Mouse (Mus musculus): Measurements from ENCODE around the gene Adcy7. TPM values are rescaled to one million over a fixed set of nuclear protein-coding genes. Genes with fewer than 3 reads are reported as not detected.

Adcy7 gene
- 131 TPM for polyA plus RNA-seq (2017; shearing (Covaris generic))

GRCm38 (mm10) chr8:88272231-88273050, at the start of gene Adcy7:
Gene Adcy7, plus strand, starts transcription at chr8:88272403.

GRCm38 (mm10) chr8:88361708-88362428, 89.7 kb downstream of the Adcy7 start, which contains the start of gene Brd7:
Gene Brd7, minus strand, starts transcription at chr8:88362194.

Other genes starting within 250 kb of the Adcy7 start
- 33.4 TPM for gene Cnep1r1, start 153.6 kb upstream of the Adcy7 start, polyA plus RNA-seq (2017; shearing (Covaris generic))
- gene Heatr3, start 134.5 kb upstream of the Adcy7 start, polyA plus RNA-seq (2017; shearing (Covaris generic)): 36.3 TPM
- gene Tent4b, start 73.2 kb upstream of the Adcy7 start, polyA plus RNA-seq (2017; shearing (Covaris generic)): 48.8 TPM
- gene Brd7, start 89.8 kb downstream of the Adcy7 start, polyA plus RNA-seq (2017; shearing (Covaris generic)): 36.7 TPM
- gene Nkd1, start 249.0 kb downstream of the Adcy7 start, polyA plus RNA-seq (2017; shearing (Covaris generic)): not detected

Data from effector memory CD4-positive, alpha-beta T cell, adult 5 months (primary cell).